Mouse (Mus musculus) cerebellum, adult 2 months (tissue): ENCODE results near the gene Lmo7.

Experiments
- CTCF ChIP-seq: fragments of 200-500 bp; IDR thresholded peaks from 2 replicates; pipeline ENCODE4 v1.5.1; 2011; ENCODE audit warnings: low read depth, mild to moderate bottlenecking, control low read depth, low read length, moderate library complexity, borderline replicate concordance; ENCODE audit not compliant: insufficient read depth
- POLR2A ChIP-seq: fragments of 200-500 bp; IDR thresholded peaks from 2 replicates; pipeline ENCODE4 v1.6.1; 2011; ENCODE audit warnings: low read length, control low read depth, borderline replicate concordance; ENCODE audit not compliant: insufficient read depth

GRCm38 (mm10) chr14:101853207-101853606, 123.5 kb downstream of the Lmo7 start:
- no peak for TF ChIP-seq CTCF
- TF ChIP-seq POLR2A = no peak
